14 mouse cellular contexts compared by ENCODE assay signal in the genomic region with DNA sequence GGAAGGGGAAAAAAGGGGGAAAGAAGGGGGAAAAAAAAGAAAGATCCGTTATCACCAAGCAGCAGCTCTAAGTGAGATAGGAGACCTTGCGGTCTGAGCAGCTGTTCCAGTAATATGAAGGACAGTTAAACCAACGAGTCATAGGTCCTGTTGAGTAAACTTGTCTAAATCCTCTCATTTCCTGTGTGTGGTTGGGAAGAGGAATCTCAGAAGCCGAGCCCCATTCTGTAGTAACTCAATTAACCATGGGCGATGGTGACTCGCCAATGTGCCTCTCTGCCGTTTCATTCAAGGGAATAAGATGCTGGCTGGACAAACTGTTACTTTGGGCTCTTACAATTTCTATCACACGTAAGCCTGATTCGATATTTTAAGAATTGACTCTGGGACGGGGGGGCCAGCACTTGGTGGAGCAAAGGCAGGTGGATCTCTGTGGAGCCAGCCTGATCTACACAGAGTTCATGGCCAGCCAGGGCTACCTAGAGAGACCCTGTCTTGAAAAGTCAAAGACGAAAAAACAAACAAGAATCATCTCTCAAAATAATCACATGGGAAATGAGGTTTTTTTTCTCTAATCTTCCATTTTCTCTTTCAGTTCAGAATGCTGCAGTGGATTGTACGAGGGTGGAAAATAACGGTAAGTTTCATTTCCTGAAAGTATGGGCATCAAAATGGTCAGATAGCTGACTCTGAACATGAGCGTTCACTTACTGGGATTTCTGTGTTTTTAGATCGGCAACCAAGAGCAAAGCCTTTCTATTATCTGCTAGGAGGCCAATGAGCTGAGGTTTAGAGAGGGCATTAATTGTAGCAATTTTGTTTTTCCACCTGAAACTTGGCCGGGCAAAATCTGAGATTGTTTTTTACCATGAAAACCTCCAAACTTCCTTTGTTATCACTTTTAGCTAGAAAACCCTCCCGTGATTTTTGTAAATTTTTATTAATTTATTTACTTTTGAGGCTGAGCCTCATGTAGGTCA. TPM values are rescaled to one million over a fixed set of nuclear protein-coding genes. Genes with fewer than 3 reads are reported as not detected.
DNase-seq lines count a peak whose midpoint lies in the region; ATAC-seq and TF ChIP-seq lines count a peak whose summit lies in the region.
"Had no signal": no experiment of that assay in that cellular context is flagged by ENCODE, and none has a peak within 500 bp of the region (broad histone marks: within the 10 kb centered on the region; RNA-seq: fewer than 3 reads in every experiment).

TSS of gene Milr1 (plus strand) at position 188 of the 980 bp plus-strand sequence.

- H3K79me2 ChIP-seq in CH12.LX (replicated peaks; ENCODE audit: control insufficient read depth, extremely low read depth, insufficient read depth, poor library complexity, severe bottlenecking): peaks cover 10% of the 10 kb centered on the region; the same call in 1 of the 2 replicates

- H3K27me3 ChIP-seq in heart, embryonic 13.5 days (replicated peaks): no peaks in the 10 kb centered on the region
- H3K27me3 ChIP-seq in CH12.LX (replicated peaks): no peaks in the 10 kb centered on the region
- H3K27me3 ChIP-seq in forebrain, embryonic 12.5 days: no peaks in the 10 kb centered on the region
- H3K27me3 ChIP-seq: limb, embryonic 12.5 days had no signal

- H3K9me3 ChIP-seq in heart, embryonic 13.5 days: peaks cover 4% of the 10 kb centered on the region; the same call in 1 of the 2 replicates
- H3K9me3 ChIP-seq in CH12.LX (replicated peaks; ENCODE audit: low read length): peaks cover 6% of the 10 kb centered on the region
- 0 out of 2 replicates have a peak, but pooled peaks cover 5% of the 10 kb centered on the region for H3K9me3 ChIP-seq in forebrain, embryonic 12.5 days

- H3K4me2 ChIP-seq in heart, embryonic 13.5 days: no peak within 1 kb of the TSS
- peak within 1 kb of the TSS; percentile 76 for H3K4me2 ChIP-seq in CH12.LX (ENCODE audit: insufficient read depth, low read depth, poor library complexity, severe bottlenecking)
- no peak within 1 kb of the TSS for H3K4me2 ChIP-seq in forebrain, embryonic 12.5 days
- H3K4me2 ChIP-seq: limb, embryonic 12.5 days had no signal

- no peak for TF ChIP-seq CTCF in CH12.LX (conservative IDR thresholded peaks at IDR 0.05 in 1 of 2, IDR thresholded peaks at IDR 0.05 in 1 of 2; ENCODE audit: low read depth in 2 of 2, low read length in 2 of 2)

- peak; percentile 47 for TF ChIP-seq POLR2A in CH12.LX (IDR thresholded peaks at IDR 0.05; ENCODE audit: low read depth, low read length)

- peak; percentile 97 for TF ChIP-seq EP300 in CH12.LX (IDR thresholded peaks at IDR 0.05; ENCODE audit: low read length)

- dilution Hi-C loops in CH12.LX (cut with MboI; ENCODE audit: extremely low pct_ligation_motif_present, extremely low pct_unique_long_range_greater_than_20kb, low sequenced_read_pairs): no loop called here

- in situ Hi-C loops in CH12.LX (cut with MboI; ENCODE audit: low pct_ligation_motif_present, low pct_unique_long_range_greater_than_20kb, low sequenced_read_pairs): loop anchor here (5.0 to 25.0 kb wide), 4 partner anchors 79 to 439 kb away; partner anchors contain the start of genes Cd79b and Gh

- H3K36me3 ChIP-seq in heart, embryonic 13.5 days: no peaks in the 10 kb centered on the region
- peaks cover 6 to 29% of the 10 kb centered on the region in 2 experiments for H3K36me3 ChIP-seq in CH12.LX (replicated peaks in 1 of 2; ENCODE audit: control insufficient read depth in 1 of 2, insufficient read depth in 1 of 2, low read length in 1 of 2)
- no peaks in the 10 kb centered on the region for H3K36me3 ChIP-seq in forebrain, embryonic 12.5 days (replicated peaks)
- H3K36me3 ChIP-seq: limb, embryonic 12.5 days had no signal

- H3K4me3 ChIP-seq in heart, embryonic 13.5 days: no peak within 1 kb of the TSS
- H3K4me3 ChIP-seq in CH12.LX (replicated peaks in 1 of 3; ENCODE audit: low read depth in 2 of 3, low read length in 2 of 3, poor library complexity in 1 of 3): peak within 1 kb of the TSS; percentile 52 to 66 (median 52)
- no peak within 1 kb of the TSS for H3K4me3 ChIP-seq in forebrain, embryonic 12.5 days (replicated peaks)
- H3K4me3 ChIP-seq: limb, embryonic 12.5 days had no signal

- TF ChIP-seq RAD21 in CH12.LX (IDR thresholded peaks at IDR 0.05; ENCODE audit: low read depth, low read length): no peak

- DNase-seq in heart, postnatal 25 days (ENCODE audit: low spot score): no peak
- peak; percentile 83 for DNase-seq in CH12.LX (ENCODE audit: extremely low read depth)
- DNase-seq in induced T-regulatory cell, adult 2 months (ENCODE audit: low read depth): peak; percentile 85
- DNase-seq in natural killer cell, adult 2 months (ENCODE audit: low spot score in 2 of 2): peak; percentile 14 to 32
- DNase-seq in frontal cortex, postnatal 36 days (ENCODE audit: low spot score in 2 of 2): no peak
- DNase-seq in frontal cortex, adult 2 months (ENCODE audit: extremely low spot score in 1 of 2, low spot score in 1 of 2): no peak
- DNase-seq: adrenal gland, postnatal 10 days; cerebellum, postnatal 36 days; heart, postnatal 14 days; kidney, postnatal 36 days had no signal

- peak within 1 kb of the TSS; percentile 21; the same call in 1 of the 2 replicates for H3K9ac ChIP-seq in heart, embryonic 13.5 days
- peak within 1 kb of the TSS; percentile 94 for H3K9ac ChIP-seq in CH12.LX (ENCODE audit: insufficient read depth, low read depth)
- H3K9ac ChIP-seq in forebrain, embryonic 12.5 days: no peak within 1 kb of the TSS
- H3K9ac ChIP-seq: limb, embryonic 12.5 days had no signal

- no peaks in the 10 kb centered on the region for H3K4me1 ChIP-seq in heart, embryonic 13.5 days
- peaks cover 5 to 31% of the 10 kb centered on the region in 2 experiments for H3K4me1 ChIP-seq in CH12.LX (ENCODE audit: control insufficient read depth in 1 of 2, insufficient read depth in 2 of 2)
- H3K4me1 ChIP-seq in forebrain, embryonic 12.5 days: no peaks in the 10 kb centered on the region
- H3K4me1 ChIP-seq: limb, embryonic 12.5 days had no signal

- ATAC-seq in heart, embryonic 13.5 days (ENCODE audit: extremely low read depth, insufficient number of reproducible peaks, low FRiP score, low TSS enrichment): no peak
- ATAC-seq in forebrain, embryonic 12.5 days (ENCODE audit: low FRiP score): no peak
- ATAC-seq: forebrain, embryonic 16.5 days had no signal

- 74% methylated on average over 17 of the region's 17 CpGs for WGBS in heart, embryonic 13.5 days
- 92% methylated on average over 17 of the region's 17 CpGs for WGBS in forebrain, embryonic 12.5 days

- no peak within 1 kb of the TSS for H3K27ac ChIP-seq in heart, embryonic 13.5 days (replicated peaks)
- H3K27ac ChIP-seq in CH12.LX (ENCODE audit: insufficient read depth, low read depth): peak within 1 kb of the TSS; percentile 95
- H3K27ac ChIP-seq in forebrain, embryonic 12.5 days: no peak within 1 kb of the TSS
- H3K27ac ChIP-seq: limb, embryonic 12.5 days had no signal

- intact Hi-C loops in heart, postnatal 25 days (cut with DNase I): no loop called here

TF ChIP-seq in CH12.LX, 34 proteins besides CTCF, POLR2A, EP300 and RAD21 (continues in another document):
- peak; percentile 57; the same call in 1 of the 2 replicates for TF ChIP-seq E2F4 (IDR thresholded peaks at IDR 0.05; ENCODE audit: insufficient replicate concordance, low read depth, low read length)
- TF ChIP-seq CHD2 (IDR thresholded peaks at IDR 0.05; ENCODE audit: low read length): peak; percentile 70
- TF ChIP-seq MEF2A (IDR thresholded peaks at IDR 0.05; ENCODE audit: borderline replicate concordance, low read depth, low read length): peak; percentile 56
- TF ChIP-seq SIN3A (IDR thresholded peaks at IDR 0.05; ENCODE audit: low read length): peak; percentile 69
- peak; percentile 83 for TF ChIP-seq MAZ (IDR thresholded peaks at IDR 0.05; ENCODE audit: low read depth, low read length)
- peak; percentile 89 for TF ChIP-seq TBP (conservative IDR thresholded peaks at IDR 0.05; ENCODE audit: low read depth, low read length)
- peak; percentile 93 for TF ChIP-seq JUND (conservative IDR thresholded peaks at IDR 0.05; ENCODE audit: low read depth, low read length)
- TF ChIP-seq MYC (IDR thresholded peaks at IDR 0.05; ENCODE audit: low read depth, low read length): peak; percentile 91
- peak; percentile 97 for TF ChIP-seq JUN (IDR thresholded peaks at IDR 0.05; ENCODE audit: insufficient read depth, low read depth, low read length)
- peak; percentile 72 for TF ChIP-seq RCOR1 (conservative IDR thresholded peaks at IDR 0.05; ENCODE audit: low read depth, low read length)
- TF ChIP-seq ZC3H11A (IDR thresholded peaks at IDR 0.05; ENCODE audit: low read depth, low read length): no peak
- no peak for TF ChIP-seq KAT2A (IDR thresholded peaks at IDR 0.05; ENCODE audit: insufficient replicate concordance, low read length)
- TF ChIP-seq IRF4 (IDR thresholded peaks at IDR 0.05; ENCODE audit: low read depth, low read length): peak; percentile 94
- TF ChIP-seq ZMIZ1 (IDR thresholded peaks at IDR 0.05; ENCODE audit: low read depth, low read length): peak; percentile 27
- no peak for TF ChIP-seq ZKSCAN1 (IDR thresholded peaks at IDR 0.05; ENCODE audit: borderline replicate concordance, low read depth, low read length)
- TF ChIP-seq USF1 (IDR thresholded peaks at IDR 0.05; ENCODE audit: low read depth, low read length): no peak
- TF ChIP-seq UBTF (IDR thresholded peaks at IDR 0.05; ENCODE audit: low read depth, low read length): no peak
- TF ChIP-seq MXI1 (IDR thresholded peaks at IDR 0.05; ENCODE audit: low read depth, low read length): peak; percentile 44
- TF ChIP-seq SMC3 (IDR thresholded peaks at IDR 0.05; ENCODE audit: low read depth, low read length): no peak
- TF ChIP-seq USF2 (conservative IDR thresholded peaks at IDR 0.05; ENCODE audit: low read depth, low read length): no peak
- no peak for TF ChIP-seq GABPA (IDR thresholded peaks at IDR 0.05; ENCODE audit: insufficient replicate concordance, low read depth, low read length)
- TF ChIP-seq NELFE (IDR thresholded peaks at IDR 0.05; ENCODE audit: low read depth, low read length): peak; percentile 0
- no peak for TF ChIP-seq NRF1 (IDR thresholded peaks at IDR 0.05; ENCODE audit: low read depth, low read length)
- peak; percentile 49; the same call in 1 of the 2 replicates for TF ChIP-seq TCF12 (IDR thresholded peaks at IDR 0.05; ENCODE audit: low read depth, low read length)
- peak; percentile 92 for TF ChIP-seq ZNF384 (IDR thresholded peaks at IDR 0.05; ENCODE audit: low read depth, low read length)

RNA-seq across cellular contexts. Expression of gene Milr1, which starts in this region (rescaled TPM):
- polyA plus RNA-seq in heart, embryonic 13.5 days (2015; fragmentation: Nextera tagmentation; extraction: Ambion mirVana): 1.5 and 1.9 TPM in 2 replicates
- 1 to 10 TPM; 1.1 to 1.6 TPM for total RNA-seq in heart, postnatal 25 days (2021)
- total RNA-seq in CH12.LX (2012; rRNA removed) (22.0 and 28.1 TPM in 2 replicates), CH12.LX (2014; rRNA removed) (41.2 and 50.1 TPM in 2 replicates)
- polyA plus RNA-seq in CH12.LX (2012; ENCODE audit: insufficient read length, low read depth): 33.1 and 35.4 TPM in 2 replicates
- 0.15 and 0.78 TPM in 2 replicates for polyA plus RNA-seq in frontal cortex, adult 2 months (2012; rRNA removed)
- polyA plus RNA-seq in forebrain, embryonic 12.5 days (2016; fragmentation: Nextera tagmentation; extraction: Ambion mirVana): 0.91 and 0.95 TPM in 2 replicates

Comparison
In these comparisons a context has a peak if more than half of its experiments do, and no peak if none do; other contexts are left out.
1. RNA of gene Milr1 (total RNA-seq): 22.0 to 50.1 TPM in CH12.LX; 1.1 to 1.6 TPM in heart, postnatal 25 days; every median in the first group is over 4 times any median in the second.
2. RNA of gene Milr1 (polyA plus RNA-seq): 33.1 to 35.4 TPM in CH12.LX; 1.5 to 1.9 TPM in heart, embryonic 13.5 days, 0.91 to 0.95 TPM in forebrain, embryonic 12.5 days and 0.15 to 0.78 TPM in frontal cortex, adult 2 months; every median in the first group is over 10 times any median in the second.
3. H3K4me3 ChIP-seq: peak in CH12.LX (3 of 3); none in heart, embryonic 13.5 days (single experiment) and forebrain, embryonic 12.5 days (single experiment).
4. DNase-seq: peak in CH12.LX (single experiment), induced T-regulatory cell, adult 2 months (single experiment) and natural killer cell, adult 2 months (2 of 2); none in heart, postnatal 25 days (single experiment), frontal cortex, postnatal 36 days (0 of 2) and frontal cortex, adult 2 months (0 of 2).